Mouse (Mus musculus) left cerebral cortex, postnatal 4 days (tissue): ENCODE measurements at regions not wholly inside any gene's neighbourhood (a gene's known extent, or its start where the extent isn't known, plus 50 kb on each side); places are given as distances from the start of the nearest gene placed in this dataset.
"Not testable (repeated sequence)": the region's sequence is repeated elsewhere in the genome, so short reads cannot be mapped to it uniquely, and the experiment has no call there.

Experiments used
- DNase-seq: peaks from one replicate; pipeline ENCODE4 v3.0.0-alpha.2; 2022
- intact Hi-C: fragments of 180-260 bp; cut with DNase I; formaldehyde crosslinking; loops from one replicate; pipeline ENCODE4 v1.15.1; 2025

DNA sequence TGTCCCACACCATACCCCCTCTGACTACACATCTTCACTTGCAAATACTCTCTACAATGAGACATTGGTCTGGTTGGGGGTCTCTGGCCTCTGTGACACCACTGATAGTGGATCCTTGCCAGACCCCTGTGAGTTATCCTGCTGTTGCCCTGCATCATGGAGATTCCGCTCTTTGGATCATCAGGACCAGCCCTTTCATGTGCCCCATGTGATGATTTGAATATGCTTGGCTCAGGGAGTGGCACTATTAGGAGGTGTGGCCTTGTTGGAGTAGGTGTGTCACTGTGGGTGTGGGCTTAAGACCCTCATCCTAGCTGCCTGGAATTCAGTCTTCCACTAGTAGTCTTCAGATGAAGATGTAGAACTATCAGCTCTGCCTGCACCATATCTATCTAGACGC is 141.7 kb downstream of the Rbm43 start:
- DNase-seq, intact Hi-C loops: not testable (repeated sequence)

- DNase-seq, result no peak
- intact Hi-C loops, result no loop called here
Observed at GRCm38 (mm10) chr2:51799856-51800255, 135.1 kb downstream of the Rbm43 start.

DNA sequence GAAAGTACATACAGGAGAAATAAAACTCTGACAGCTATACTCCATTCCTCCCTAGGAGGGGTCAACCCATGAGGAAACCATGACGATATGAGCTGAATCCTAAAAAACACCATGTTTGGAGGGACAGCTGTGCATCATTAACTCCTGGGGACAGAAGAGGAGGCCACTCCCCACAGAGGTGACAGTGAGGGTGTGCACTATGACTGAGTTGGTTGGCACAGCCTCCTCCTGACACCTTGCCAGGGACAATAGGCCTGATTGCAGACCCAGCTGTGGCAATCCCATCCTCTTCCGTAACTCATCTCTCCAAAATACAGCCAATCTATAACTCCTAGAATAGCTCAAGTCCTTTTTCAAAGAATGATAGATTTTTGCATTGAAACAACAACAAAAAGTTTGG is 112.0 kb downstream of the Rbm43 start:
- no peak for DNase-seq
- intact Hi-C loops, result no loop called here

GRCm38 (mm10) chr2:51830286-51830944 is 104.5 kb downstream of the Rbm43 start:
- peak; percentile 77 for DNase-seq
- intact Hi-C loops, result loop anchor here (5.0 kb wide), 1 partner anchor 683 kb away; the partner anchor contains the start of gene Rnd3

GRCm38 (mm10) chr2:51830965-51831720 is 103.8 kb downstream of the Rbm43 start:
- intact Hi-C loops, result loop anchor here (5.0 kb wide), 1 partner anchor 684 kb away; the partner anchor contains the start of gene Rnd3
- DNase-seq, result no peak

DNA sequence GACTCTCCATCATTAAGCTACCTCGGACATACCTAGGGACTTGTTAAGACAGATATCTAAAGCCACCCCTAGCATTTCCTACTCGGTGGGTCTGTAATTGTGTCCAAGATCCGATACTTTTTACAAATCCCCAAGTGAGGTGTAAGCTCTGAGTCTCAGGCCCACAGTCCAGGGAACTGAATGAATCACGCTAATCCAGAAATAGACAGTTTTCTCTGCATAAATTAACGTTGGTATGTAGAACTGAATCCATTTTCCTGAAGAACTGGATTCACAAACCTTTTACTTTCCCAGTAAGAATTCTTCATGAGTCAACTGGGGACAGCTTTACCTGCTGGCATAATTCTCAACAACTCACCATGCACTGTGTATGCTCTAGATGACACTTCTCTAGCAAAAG is 97.1 kb downstream of the Rbm43 start:
- DNase-seq, result no peak
- intact Hi-C loops, result no loop called here

DNA sequence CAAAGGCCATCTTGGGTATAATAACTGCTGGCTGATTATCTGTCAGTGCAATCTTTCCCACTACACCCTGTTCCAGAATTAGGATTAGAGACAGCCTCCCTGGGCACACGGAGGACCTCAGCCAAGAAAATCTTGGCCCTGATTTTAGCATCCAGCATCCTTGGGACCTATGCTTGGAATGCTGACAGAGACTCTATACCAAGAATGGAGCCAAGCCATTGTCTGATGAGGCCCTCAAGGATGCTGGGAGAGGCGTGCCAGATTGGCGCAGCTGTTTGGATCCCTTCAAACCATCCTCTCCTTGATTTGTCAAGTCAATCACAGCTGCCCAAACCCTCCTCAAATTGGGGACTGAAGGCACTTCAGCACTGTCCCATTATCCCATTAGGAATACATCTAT is 94.2 kb downstream of the Rbm43 start:
- peak; percentile 80 for DNase-seq
- intact Hi-C loops, result no loop called here

- DNase-seq, result no peak
Observed at GRCm38 (mm10) chr2:51844831-51845230, 90.1 kb downstream of the Rbm43 start.

GRCm38 (mm10) chr2:51847556-51847955 is 87.4 kb downstream of the Rbm43 start:
- intact Hi-C loops, result no loop called here
- DNase-seq, result no peak

More at GRCm38 (mm10) chr2:51844831-51845230, 90.1 kb downstream of the Rbm43 start:
- intact Hi-C loops, result no loop called here

- intact Hi-C loops, result no loop called here
Observed at GRCm38 (mm10) chr2:51847964-51848363, 87.0 kb downstream of the Rbm43 start.

GRCm38 (mm10) chr2:51848491-51848890 is 86.5 kb downstream of the Rbm43 start:
- no peak for DNase-seq
- intact Hi-C loops, result no loop called here

More at GRCm38 (mm10) chr2:51847964-51848363, 87.0 kb downstream of the Rbm43 start:
- no peak for DNase-seq

DNA sequence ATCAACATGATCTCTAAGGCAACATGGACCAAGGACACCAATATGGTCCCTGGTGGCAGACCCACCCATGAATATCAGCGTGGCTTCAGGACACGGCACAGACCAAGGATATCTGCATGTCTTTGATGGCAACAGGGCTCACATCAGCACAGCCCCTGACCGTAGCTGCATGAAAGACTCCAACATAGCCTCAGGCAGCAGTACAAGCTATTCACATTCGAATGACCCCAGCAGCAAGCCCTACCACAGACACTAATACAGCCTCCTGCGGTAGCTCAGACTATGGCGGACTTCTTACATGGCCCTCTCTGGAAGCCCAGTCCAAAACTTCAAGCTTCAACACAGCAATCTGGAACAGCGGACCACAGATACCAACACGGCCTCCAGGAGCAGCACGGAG is 84.4 kb downstream of the Rbm43 start:
- no peak for DNase-seq
- intact Hi-C loops, result no loop called here

DNA sequence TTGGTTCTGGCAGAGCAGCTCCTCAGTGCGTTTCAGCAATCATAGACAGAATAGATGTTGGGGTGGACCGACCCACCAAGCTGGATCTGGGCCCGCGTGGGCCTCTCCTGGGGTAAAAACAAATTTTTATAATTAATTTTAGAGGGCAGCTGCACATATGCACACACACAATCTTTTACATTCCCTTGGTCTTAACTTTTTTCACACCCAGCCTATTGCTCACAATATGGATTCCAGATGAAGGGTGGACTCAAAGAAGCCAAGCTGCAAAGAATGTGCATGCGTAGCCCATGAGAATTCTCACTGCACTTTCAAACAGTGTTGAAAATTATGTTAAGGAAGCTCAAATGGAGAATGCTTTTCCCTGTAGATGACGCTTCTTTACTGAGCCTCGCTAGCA is 83.3 kb downstream of the Rbm43 start:
- intact Hi-C loops, result no loop called here
- no peak for DNase-seq

DNA sequence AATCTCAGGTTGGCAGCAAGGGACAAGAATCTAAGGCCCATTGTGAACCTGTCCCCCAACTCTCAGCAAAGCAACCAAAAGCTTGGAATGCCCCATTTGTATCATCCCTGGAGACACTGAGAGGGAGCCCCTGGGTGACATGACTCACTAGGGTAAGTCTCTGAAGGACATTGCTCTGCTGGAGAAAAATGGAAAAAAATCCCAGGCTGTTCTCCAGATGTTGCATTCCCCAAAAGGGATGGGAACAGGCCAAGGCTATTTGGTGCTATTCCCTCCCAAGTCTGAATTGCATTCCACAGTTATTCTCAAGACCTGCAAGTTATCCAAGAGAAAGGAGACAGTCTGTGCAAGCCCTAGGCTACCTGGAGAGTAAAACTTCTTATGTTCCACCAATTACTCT is 77.7 kb downstream of the Rbm43 start:
- intact Hi-C loops, result no loop called here
- no peak for DNase-seq

GRCm38 (mm10) chr2:51866045-51866444 is 68.9 kb downstream of the Rbm43 start:
- no peak for DNase-seq
- intact Hi-C loops, result no loop called here

GRCm38 (mm10) chr2:51868878-51869510 is 66.0 kb downstream of the Rbm43 start:
- no peak for DNase-seq
- intact Hi-C loops, result no loop called here

- no peak for DNase-seq
- intact Hi-C loops, result no loop called here
Observed at GRCm38 (mm10) chr2:51871571-51871970, 63.4 kb downstream of the Rbm43 start.
